Mouse (Mus musculus): ENCODE results near the gene Ugt1a8. TPM values are rescaled to one million over a fixed set of nuclear protein-coding genes. Genes with fewer than 3 reads are reported as not detected.
"Not testable (repeated sequence)": the region's sequence is repeated elsewhere in the genome, so short reads cannot be mapped to it uniquely, and the experiment has no call there.

Gene Ugt1a8
- polyA plus RNA-seq, 1 experiment from 2014 or later, result not detected

- Histone ChIP-seq H3K4me1 (peaks cover 7% of the 10 kb centered on the region), H3K9ac (no peak overlapping the region), H3K4me2 (replicated peaks) (no peak overlapping the region), H3K9me3 (replicated peaks) (no peaks in the 10 kb centered on the region), H3K27me3 (no peaks in the 10 kb centered on the region), H3K36me3 (no peaks in the 10 kb centered on the region), H3K27ac (replicated peaks) (no peak overlapping the region), H3K4me3 (replicated peaks) (no peak overlapping the region)
- no peak for ATAC-seq (ENCODE audit: insufficient number of reproducible peaks, low FRiP score, low TSS enrichment, low read depth)
These were observed 4.7 kb downstream of the Ugt1a8 start for GRCm38 (mm10) chr1:88092341-88092740.

- H3K4me3 ChIP-seq (replicated peaks); H3K4me1 ChIP-seq; ATAC-seq (ENCODE audit: insufficient number of reproducible peaks, low FRiP score, low TSS enrichment, low read depth); H3K9me3 ChIP-seq (replicated peaks); H3K27me3 ChIP-seq; H3K9ac ChIP-seq; H3K36me3 ChIP-seq; H3K4me2 ChIP-seq (replicated peaks): not testable (repeated sequence)
- 0 out of 2 replicates have a peak overlapping the region, but pooled peaks have one; percentile 61 for H3K27ac ChIP-seq (replicated peaks)
- WGBS, result 78% methylated on average over 3 of the region's 3 CpGs
These were observed 6.7 kb downstream of the Ugt1a8 start for GRCm38 (mm10) chr1:88094270-88094676.

GRCm38 (mm10) chr1:88094941-88095492 is 7.4 kb downstream of the Ugt1a8 start, which contains the start of gene Ugt1a7c:
TSS of gene Ugt1a7c (plus strand) at chr1:88095062.
- Histone ChIP-seq H3K4me2 (replicated peaks) (0 out of 2 replicates have a peak within 1 kb of the TSS, but pooled peaks have one; percentile 10), H3K4me1 (peaks cover 7% of the 10 kb centered on the region), H3K9me3 (replicated peaks) (no peaks in the 10 kb centered on the region), H3K36me3 (no peaks in the 10 kb centered on the region), H3K27me3 (no peaks in the 10 kb centered on the region), H3K9ac (no peak within 1 kb of the TSS), H3K4me3 (replicated peaks) (no peak within 1 kb of the TSS), H3K27ac (replicated peaks) (peak within 1 kb of the TSS; percentile 61)
- WGBS, result 23% methylated on average over 10 of the region's 10 CpGs
- no peak for ATAC-seq (ENCODE audit: insufficient number of reproducible peaks, low FRiP score, low TSS enrichment, low read depth)

GRCm38 (mm10) chr1:88098546-88098945 is 10.9 kb downstream of the Ugt1a8 start:
- not testable (repeated sequence) for H3K27ac ChIP-seq (replicated peaks); H3K9me3 ChIP-seq (replicated peaks); ATAC-seq (ENCODE audit: insufficient number of reproducible peaks, low FRiP score, low TSS enrichment, low read depth); H3K4me1 ChIP-seq; H3K36me3 ChIP-seq; H3K4me3 ChIP-seq (replicated peaks); H3K4me2 ChIP-seq (replicated peaks); H3K9ac ChIP-seq; H3K27me3 ChIP-seq
- 91% methylated on average over 3 of the region's 3 CpGs for WGBS

GRCm38 (mm10) chr1:88099691-88100090 is 12.1 kb downstream of the Ugt1a8 start:
- H3K4me2 ChIP-seq (replicated peaks); H3K27ac ChIP-seq (replicated peaks); H3K4me1 ChIP-seq; H3K27me3 ChIP-seq; H3K9me3 ChIP-seq (replicated peaks); ATAC-seq (ENCODE audit: insufficient number of reproducible peaks, low FRiP score, low TSS enrichment, low read depth); H3K36me3 ChIP-seq; H3K4me3 ChIP-seq (replicated peaks); H3K9ac ChIP-seq: not testable (repeated sequence)
- 56% methylated on average over 2 of the region's 2 CpGs for WGBS

GRCm38 (mm10) chr1:88103019-88103418 is 15.4 kb downstream of the Ugt1a8 start, which contains the start of gene Ugt1a6b:
TSS of gene Ugt1a6b (plus strand) at chr1:88103252.
- not testable (repeated sequence) for H3K9ac ChIP-seq; H3K4me2 ChIP-seq (replicated peaks); H3K27me3 ChIP-seq; H3K9me3 ChIP-seq (replicated peaks); H3K4me1 ChIP-seq; H3K4me3 ChIP-seq (replicated peaks); H3K36me3 ChIP-seq
- 0 out of 2 replicates have a peak, but pooled peaks have one; percentile 29 for ATAC-seq (ENCODE audit: insufficient number of reproducible peaks, low FRiP score, low TSS enrichment, low read depth)
- WGBS, result 46% methylated on average over 3 of the region's 3 CpGs
- peak within 1 kb of the TSS; percentile 74 for H3K27ac ChIP-seq (replicated peaks)

- 64% methylated on average over 5 of the region's 5 CpGs for WGBS
- H3K9ac ChIP-seq; H3K9me3 ChIP-seq (replicated peaks): not testable (repeated sequence)
These were observed 16.3 kb downstream of the Ugt1a8 start for GRCm38 (mm10) chr1:88103697-88104468.

GRCm38 (mm10) chr1:88104667-88105430 is 17.2 kb downstream of the Ugt1a8 start:
- ATAC-seq (ENCODE audit: insufficient number of reproducible peaks, low FRiP score, low TSS enrichment, low read depth), result no peak
- Histone ChIP-seq H3K9ac (no peak overlapping the region), H3K27ac (replicated peaks) (no peak overlapping the region), H3K9me3 (replicated peaks) (no peaks in the 10 kb centered on the region), H3K36me3 (no peaks in the 10 kb centered on the region), H3K4me1 (no peaks in the 10 kb centered on the region), H3K4me2 (replicated peaks) (no peak overlapping the region), H3K4me3 (replicated peaks) (no peak overlapping the region), H3K27me3 (no peaks in the 10 kb centered on the region)
- WGBS, result 89% methylated on average over 1 of the region's 1 CpGs

More at GRCm38 (mm10) chr1:88103697-88104468, 16.3 kb downstream of the Ugt1a8 start:
- not testable (repeated sequence) for ATAC-seq (ENCODE audit: insufficient number of reproducible peaks, low FRiP score, low TSS enrichment, low read depth); H3K4me1 ChIP-seq; H3K36me3 ChIP-seq; H3K4me2 ChIP-seq (replicated peaks); H3K27ac ChIP-seq (replicated peaks); H3K27me3 ChIP-seq; H3K4me3 ChIP-seq (replicated peaks)

GRCm38 (mm10) chr1:88105656-88106055 is 18.0 kb downstream of the Ugt1a8 start:
- H3K4me3 ChIP-seq (replicated peaks), result no peak overlapping the region
- H3K27ac ChIP-seq (replicated peaks), result no peak overlapping the region
- no peaks in the 10 kb centered on the region for H3K9me3 ChIP-seq (replicated peaks)
- H3K9ac ChIP-seq, result no peak overlapping the region
- no peak overlapping the region for H3K4me2 ChIP-seq (replicated peaks)
- H3K27me3 ChIP-seq, result no peaks in the 10 kb centered on the region
- no peak for ATAC-seq (ENCODE audit: insufficient number of reproducible peaks, low FRiP score, low TSS enrichment, low read depth)
- WGBS, result 58% methylated on average over 2 of the region's 2 CpGs
- no peaks in the 10 kb centered on the region for H3K4me1 ChIP-seq
- no peaks in the 10 kb centered on the region for H3K36me3 ChIP-seq

- H3K27ac ChIP-seq (replicated peaks); H3K36me3 ChIP-seq; H3K9ac ChIP-seq; H3K4me1 ChIP-seq; H3K4me2 ChIP-seq (replicated peaks); ATAC-seq (ENCODE audit: insufficient number of reproducible peaks, low FRiP score, low TSS enrichment, low read depth); H3K4me3 ChIP-seq (replicated peaks); H3K27me3 ChIP-seq; H3K9me3 ChIP-seq (replicated peaks): not testable (repeated sequence)
- 88% methylated on average over 2 of the region's 2 CpGs for WGBS
These were observed 21.5 kb downstream of the Ugt1a8 start for GRCm38 (mm10) chr1:88109027-88109557.

- not testable (repeated sequence) for H3K4me2 ChIP-seq (replicated peaks); H3K4me3 ChIP-seq (replicated peaks); H3K9ac ChIP-seq; H3K4me1 ChIP-seq; H3K27ac ChIP-seq (replicated peaks); ATAC-seq (ENCODE audit: insufficient number of reproducible peaks, low FRiP score, low TSS enrichment, low read depth); H3K9me3 ChIP-seq (replicated peaks); H3K27me3 ChIP-seq; H3K36me3 ChIP-seq
- 85% methylated on average over 2 of the region's 2 CpGs for WGBS
These were observed 22.0 kb downstream of the Ugt1a8 start for GRCm38 (mm10) chr1:88109604-88110003.
